Mouse (Mus musculus) embryonic fibroblast, embryonic 13.5 days (primary cell): ENCODE data around the gene Sh3pxd2b.

Experiments used
- CTCF ChIP-seq: IDR thresholded peaks from 2 replicates; pipeline ENCODE4 v1.5.1; 2011; ENCODE audit warnings: mild to moderate bottlenecking, control low read depth, low read length, moderate library complexity, borderline replicate concordance; ENCODE audit not compliant: insufficient read depth
- POLR2A ChIP-seq: IDR thresholded peaks from 2 replicates; pipeline ENCODE4 v1.6.1; 2011; ENCODE audit warnings: low read depth, mild to moderate bottlenecking, control low read depth, low read length, moderate library complexity

- no peak for TF ChIP-seq CTCF
- TF ChIP-seq POLR2A = no peak
Observed at GRCm38 (mm10) chr11:32474725-32475124, 127.1 kb downstream of the Sh3pxd2b start.
